Mouse (Mus musculus) neural tube, embryonic 11.5 days (tissue): ENCODE results near the gene Olfr780. TPM values are rescaled to one million over a fixed set of nuclear protein-coding genes. Genes with fewer than 3 reads are reported as not detected.

Experiments
- polyA plus RNA-seq: library from polyadenylated mRNA; unstranded; fragments of >200 nt; fragmentation: Nextera tagmentation; extraction: Ambion mirVana; gene quantifications from 2 replicates; pipeline ENCODE4 v1.2.1, GENCODE M21; 2014

The Olfr780 gene
- polyA plus RNA-seq, 1 experiment from 2014 or later: not detected

Other genes with a start within 250 kb of the Olfr780 start
- gene Olfr766-ps1, start 249.1 kb upstream of the Olfr780 start, polyA plus RNA-seq: not detected in 2 replicates
- gene Olfr767, start 235.2 kb upstream of the Olfr780 start, polyA plus RNA-seq: not detected in 2 replicates
- gene Olfr768, start 218.7 kb upstream of the Olfr780 start, polyA plus RNA-seq: not detected in 2 replicates
- not detected in 2 replicates for gene Olfr769, start 200.3 kb upstream of the Olfr780 start, polyA plus RNA-seq
- gene Olfr770, start 179.1 kb upstream of the Olfr780 start, polyA plus RNA-seq: not detected in 2 replicates
- not detected in 2 replicates for gene Olfr771, start 153.4 kb upstream of the Olfr780 start, polyA plus RNA-seq
- not detected in 2 replicates for gene Olfr772, start 140.2 kb upstream of the Olfr780 start, polyA plus RNA-seq
- gene Olfr773, start 130.7 kb upstream of the Olfr780 start, polyA plus RNA-seq: not detected in 2 replicates
- not detected in 2 replicates for gene Olfr774, start 81.9 kb upstream of the Olfr780 start, polyA plus RNA-seq
- not detected in 2 replicates for gene Olfr775, start 69.7 kb upstream of the Olfr780 start, polyA plus RNA-seq
- gene Olfr776, start 59.0 kb upstream of the Olfr780 start, polyA plus RNA-seq: not detected in 2 replicates
- not detected in 2 replicates for gene Olfr777, start 46.6 kb upstream of the Olfr780 start, polyA plus RNA-seq
- gene Olfr781, start 10.7 kb downstream of the Olfr780 start, polyA plus RNA-seq: not detected in 2 replicates
- not detected in 2 replicates for gene Olfr782, start 30.7 kb downstream of the Olfr780 start, polyA plus RNA-seq
- gene Olfr784, start 66.0 kb downstream of the Olfr780 start, polyA plus RNA-seq: 0.15 TPM in 1 of 2 replicates, not detected in the other
- not detected in 2 replicates for gene Olfr785, start 87.3 kb downstream of the Olfr780 start, polyA plus RNA-seq
- not detected in 2 replicates for gene Olfr786, start 109.2 kb downstream of the Olfr780 start, polyA plus RNA-seq
- not detected in 2 replicates for gene Olfr787, start 143.7 kb downstream of the Olfr780 start, polyA plus RNA-seq
- not detected in 2 replicates for gene Olfr788, start 152.9 kb downstream of the Olfr780 start, polyA plus RNA-seq
- gene Olfr789, start 166.6 kb downstream of the Olfr780 start, polyA plus RNA-seq: not detected in 2 replicates
- not detected in 2 replicates for gene Olfr790, start 180.4 kb downstream of the Olfr780 start, polyA plus RNA-seq
- gene Olfr791, start 203.7 kb downstream of the Olfr780 start, polyA plus RNA-seq: not detected in 2 replicates
- gene Olfr792, start 221.0 kb downstream of the Olfr780 start, polyA plus RNA-seq: not detected in 2 replicates
- not detected in 2 replicates for gene Olfr794, start 249.5 kb downstream of the Olfr780 start, polyA plus RNA-seq